Mouse (Mus musculus) hindbrain, embryonic 16.5 days (tissue): ENCODE measurements around the gene Ccnjl. TPM values are rescaled to one million over a fixed set of nuclear protein-coding genes. Genes with fewer than 3 reads are reported as not detected.

Source experiments
- ATAC-seq: fragments of 200-750 bp; cut with Nextera tagmentation; 2 replicates; pipeline ENCODE4 v1.8.0; 2017; ENCODE audit warnings: moderate TSS enrichment, moderate library complexity
- H3K27ac ChIP-seq: fragments of 300-500 bp; sonication (generic); 2 replicates; pipeline ENCODE4 v1.5.1; 2014; ENCODE audit warnings: low read depth, mild to moderate bottlenecking, control low read depth, low read length, moderate library complexity
- H3K27me3 ChIP-seq: fragments of 300-500 bp; sonication (generic); replicated peaks from 2 replicates; pipeline ENCODE4 v1.6.1; 2014; ENCODE audit warnings: low read length; ENCODE audit not compliant: control insufficient read depth, insufficient read depth
- H3K36me3 ChIP-seq: fragments of 300-500 bp; sonication (generic); 2 replicates; pipeline ENCODE4 v1.6.1; 2014; ENCODE audit warnings: mild to moderate bottlenecking, low read length, moderate library complexity, mixed read lengths; ENCODE audit not compliant: control insufficient read depth, insufficient read depth
- H3K4me1 ChIP-seq: fragments of 300-500 bp; sonication (generic); 2 replicates; pipeline ENCODE4 v1.6.1; 2014; ENCODE audit warnings: low read depth, low read length; ENCODE audit not compliant: control insufficient read depth, insufficient read depth
- H3K4me2 ChIP-seq: fragments of 300-500 bp; sonication (generic); 2 replicates; pipeline ENCODE4 v1.6.1; 2014; ENCODE audit warnings: mild to moderate bottlenecking, low read length, control low read depth, moderate library complexity
- H3K4me3 ChIP-seq: fragments of 300-500 bp; sonication (generic); 2 replicates; pipeline ENCODE4 v1.5.1; 2014; ENCODE audit warnings: mild to moderate bottlenecking, low read length, control low read depth, moderate library complexity
- H3K9ac ChIP-seq: fragments of 300-500 bp; sonication (generic); 2 replicates; pipeline ENCODE4 v1.6.1; 2014; ENCODE audit warnings: low read depth, mild to moderate bottlenecking, control low read depth, low read length, moderate library complexity
- H3K9me3 ChIP-seq: fragments of 300-500 bp; sonication (generic); 2 replicates; pipeline ENCODE4 v1.6.1; 2014; ENCODE audit warnings: mild to moderate bottlenecking, low read length, moderate library complexity; ENCODE audit not compliant: control insufficient read depth
- WGBS: fragments of 180-500 bp; shearing (Covaris S2); extraction: QIAGEN DNeasy Blood & Tissue Kit; methylation state at CpG from one replicate; pipeline ENCODE4 v1.1.7; 2014; 5-methylcytosine and 5-hydroxymethylcytosine counted together
- polyA plus RNA-seq: library from polyadenylated mRNA; unstranded; fragments of >200 nt; fragmentation: Nextera tagmentation; extraction: Ambion mirVana; gene quantifications from 2 replicates; pipeline ENCODE4 v1.2.1, GENCODE M21; 2015

Ccnjl gene
- polyA plus RNA-seq, 1 experiment from 2014 or later = 7.1 TPM

DNA sequence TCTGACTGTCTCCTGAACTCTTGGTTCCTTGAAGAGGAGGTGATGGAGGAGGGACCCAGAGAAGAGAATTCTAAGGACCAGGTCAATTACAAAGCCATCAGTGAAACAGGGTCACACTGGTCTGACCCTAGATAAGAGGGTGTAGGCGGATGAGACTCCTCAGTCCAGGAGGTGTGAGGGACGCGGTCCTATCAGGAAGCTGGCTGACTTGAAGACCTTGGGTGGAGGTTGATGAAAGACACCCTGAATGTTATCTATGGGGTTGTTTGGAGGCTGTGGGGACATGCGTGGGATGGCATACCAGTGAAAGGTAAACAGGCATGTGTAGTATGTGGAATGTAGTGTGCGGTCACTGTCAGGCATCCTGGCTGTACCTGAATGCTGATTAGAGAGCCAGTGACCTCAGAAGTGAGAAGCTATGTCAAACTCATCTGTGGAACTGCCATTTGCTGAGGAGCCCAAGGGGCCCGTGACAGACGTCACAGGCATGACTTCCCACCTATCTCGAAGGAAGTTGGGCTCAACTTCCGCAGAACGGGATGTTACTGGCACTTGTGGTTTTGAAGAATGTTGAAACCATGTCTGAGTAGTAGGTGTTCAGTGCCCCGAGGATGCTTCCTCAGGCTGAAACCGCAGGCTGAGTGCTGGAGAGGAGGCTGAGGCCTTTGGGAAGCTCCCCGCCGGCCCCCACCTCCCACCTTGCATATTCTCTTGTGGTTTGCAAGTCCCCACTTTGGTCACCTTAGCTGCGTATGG lies 15.3 kb downstream of the Ccnjl start:
- no peak overlapping the region for H3K4me2 ChIP-seq
- peaks cover 14% of the 10 kb centered on the region for H3K4me1 ChIP-seq
- H3K27ac ChIP-seq = no peak overlapping the region
- 91% methylated on average over 15 of the region's 15 CpGs for WGBS
- no peaks in the 10 kb centered on the region for H3K27me3 ChIP-seq
- no peak overlapping the region for H3K9ac ChIP-seq
- H3K4me3 ChIP-seq = no peak overlapping the region
- H3K36me3 ChIP-seq = no peaks in the 10 kb centered on the region
- no peaks in the 10 kb centered on the region for H3K9me3 ChIP-seq
- ATAC-seq = no peak

DNA sequence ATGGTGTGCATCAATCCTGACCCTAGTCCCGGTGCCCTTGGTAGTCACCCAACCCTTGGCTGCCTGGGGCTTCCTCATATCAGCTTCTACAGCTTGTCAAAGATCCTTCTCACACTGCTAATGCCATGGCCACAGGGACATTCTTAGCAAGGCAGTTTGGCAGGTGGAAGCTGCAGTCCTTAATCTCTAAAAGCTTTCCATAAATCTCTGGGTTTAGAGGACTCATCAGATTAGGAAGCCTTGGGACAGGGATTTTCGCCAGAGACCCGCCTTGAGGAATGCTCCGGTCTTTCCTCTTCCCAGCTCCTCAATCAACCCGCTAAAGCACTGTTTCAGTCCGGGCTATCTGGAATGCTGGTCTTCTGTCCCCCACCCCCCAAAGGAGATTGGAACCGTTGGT lies 16.2 kb downstream of the Ccnjl start:
- Histone ChIP-seq H3K4me2 (no peak overlapping the region), H3K9ac (no peak overlapping the region), H3K27me3 (no peaks in the 10 kb centered on the region), H3K27ac (no peak overlapping the region), H3K4me3 (no peak overlapping the region), H3K9me3 (no peaks in the 10 kb centered on the region), H3K4me1 (peaks cover 21% of the 10 kb centered on the region), H3K36me3 (no peaks in the 10 kb centered on the region)
- ATAC-seq = no peak
- WGBS = 95% methylated on average over 7 of the region's 7 CpGs

DNA sequence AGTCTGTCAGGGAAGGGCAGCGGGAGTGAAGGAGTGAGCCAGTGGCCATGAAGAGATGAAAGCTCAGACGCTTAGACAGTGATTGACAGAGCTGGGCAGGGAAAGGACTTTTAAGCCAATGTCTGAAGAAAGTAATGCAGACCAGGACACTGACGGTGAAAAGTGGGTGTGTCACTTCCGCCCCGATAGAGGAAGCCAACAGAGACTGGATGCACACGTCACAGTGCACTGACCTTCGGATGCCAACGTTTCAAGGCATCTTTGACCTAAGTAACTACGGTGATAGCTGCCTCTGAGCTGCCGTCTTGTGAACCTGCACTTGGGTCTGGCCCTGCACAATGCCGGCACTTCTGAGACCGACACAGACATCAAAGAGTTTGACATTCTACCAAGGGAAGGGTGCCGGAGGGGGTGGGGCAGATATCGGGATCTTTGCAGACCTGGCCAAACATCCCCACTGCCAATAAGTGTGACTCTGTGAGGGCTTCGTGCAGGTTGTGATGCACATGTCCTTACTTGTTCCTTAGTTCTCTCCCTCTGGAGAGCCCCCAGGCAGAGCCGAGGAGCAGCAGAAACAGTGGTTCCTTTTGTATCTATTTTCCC lies 17.4 kb downstream of the Ccnjl start:
- WGBS = 55% methylated on average over 16 of the region's 16 CpGs
- Histone ChIP-seq H3K27me3 (no peaks in the 10 kb centered on the region), H3K9me3 (no peaks in the 10 kb centered on the region), H3K36me3 (no peaks in the 10 kb centered on the region), H3K4me3 (no peak overlapping the region), H3K4me1 (peaks cover 21% of the 10 kb centered on the region), H3K9ac (no peak overlapping the region), H3K27ac (no peak overlapping the region), H3K4me2 (no peak overlapping the region)
- ATAC-seq = no peak

DNA sequence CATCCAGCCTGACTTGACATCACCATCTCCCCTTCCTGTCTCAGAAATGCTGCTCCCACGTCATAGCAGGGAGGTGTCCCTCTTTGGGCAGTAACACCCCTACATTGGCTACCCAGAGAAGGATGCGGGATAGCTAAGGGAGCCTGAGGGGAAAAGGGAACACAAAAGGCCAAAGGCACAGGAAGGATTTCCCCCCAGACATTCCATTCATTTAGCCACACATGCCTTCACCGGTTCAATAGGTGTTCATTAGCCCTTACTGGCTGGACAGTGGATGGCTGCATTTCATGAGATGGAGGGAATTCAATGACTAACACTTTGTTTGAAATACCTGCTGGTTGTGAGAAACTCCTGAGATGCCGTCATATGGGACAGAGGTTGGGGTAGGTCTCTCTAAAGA lies 18.1 kb downstream of the Ccnjl start:
- Histone ChIP-seq H3K27ac (no peak overlapping the region), H3K9ac (no peak overlapping the region), H3K4me3 (no peak overlapping the region), H3K4me2 (no peak overlapping the region), H3K4me1 (peaks cover 21% of the 10 kb centered on the region), H3K27me3 (no peaks in the 10 kb centered on the region), H3K36me3 (no peaks in the 10 kb centered on the region), H3K9me3 (no peaks in the 10 kb centered on the region)
- WGBS = 50% methylated on average over 4 of the region's 4 CpGs
- no peak for ATAC-seq

DNA sequence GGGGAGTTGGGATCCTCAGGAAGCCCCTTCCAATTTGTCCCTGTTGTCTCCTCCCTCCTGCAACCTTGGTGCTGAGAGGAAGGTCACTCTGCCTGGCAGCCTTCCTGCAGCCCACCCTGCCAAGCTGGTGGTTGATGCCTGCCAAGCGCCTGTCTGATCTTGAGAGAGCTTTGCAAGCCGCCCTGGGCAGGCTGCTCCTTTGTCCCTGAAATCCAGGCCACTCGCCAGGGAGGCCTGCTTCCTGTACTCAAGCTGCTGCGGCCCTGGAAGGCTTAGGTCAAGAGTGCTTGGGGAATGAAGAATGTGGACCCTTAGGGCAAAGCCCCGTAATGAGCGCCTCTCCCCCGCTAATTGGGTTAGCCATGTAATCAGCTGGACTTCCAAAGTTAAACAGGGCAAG lies 19.6 kb downstream of the Ccnjl start:
- H3K9me3 ChIP-seq = no peaks in the 10 kb centered on the region
- peaks cover 21% of the 10 kb centered on the region for H3K4me1 ChIP-seq
- H3K9ac ChIP-seq = no peak overlapping the region
- peak overlapping the region; percentile 42; the same call in 1 of the 2 replicates for H3K27ac ChIP-seq
- H3K4me2 ChIP-seq = no peak overlapping the region
- no peak overlapping the region for H3K4me3 ChIP-seq
- no peaks in the 10 kb centered on the region for H3K27me3 ChIP-seq
- H3K36me3 ChIP-seq = no peaks in the 10 kb centered on the region
- WGBS = 22% methylated on average over 7 of the region's 7 CpGs
- peak; percentile 89 for ATAC-seq

DNA sequence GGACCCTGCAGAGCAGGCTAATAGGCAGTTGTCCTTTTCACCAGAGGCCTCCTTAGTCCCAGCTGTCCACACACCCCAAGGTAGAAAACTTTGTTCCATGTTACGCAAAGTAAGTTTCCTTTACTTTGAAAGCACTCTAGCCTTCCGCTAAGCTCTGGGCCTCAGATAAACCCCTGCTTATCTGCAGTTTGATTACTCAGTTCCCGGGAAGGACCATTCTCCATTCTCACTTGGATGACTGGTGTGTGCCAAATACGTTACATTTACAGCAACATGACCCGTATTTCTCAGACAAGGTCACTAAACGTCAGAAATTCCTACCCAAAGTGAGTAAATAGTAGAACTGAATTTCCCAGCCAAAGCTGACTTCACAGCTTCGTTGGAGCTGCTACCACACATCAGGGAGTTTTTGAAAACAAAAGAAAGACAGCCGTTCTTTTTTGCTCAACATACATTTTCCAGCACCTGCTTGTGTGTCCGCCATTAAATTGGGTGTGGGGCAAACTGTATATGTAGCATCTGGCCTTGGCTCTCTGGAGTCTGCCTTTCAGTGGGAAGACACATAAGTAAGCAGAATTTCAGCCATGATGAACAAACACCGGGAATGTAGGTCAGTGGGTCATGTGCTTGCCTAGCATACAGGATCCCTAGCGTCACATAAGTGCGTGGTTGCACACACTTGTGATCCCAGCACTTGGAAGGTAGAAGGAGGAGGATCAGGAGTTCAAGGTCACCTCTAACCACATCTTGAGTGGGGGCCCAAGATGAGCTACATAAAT lies 20.3 kb downstream of the Ccnjl start:
- no peaks in the 10 kb centered on the region for H3K27me3 ChIP-seq
- 65% methylated on average over 12 of the region's 12 CpGs for WGBS
- H3K4me1 ChIP-seq = peaks cover 21% of the 10 kb centered on the region
- no peak overlapping the region for H3K4me2 ChIP-seq
- H3K27ac ChIP-seq = no peak overlapping the region
- no peak; the same call in 1 of the 2 replicates for ATAC-seq
- no peaks in the 10 kb centered on the region for H3K9me3 ChIP-seq
- H3K9ac ChIP-seq = no peak overlapping the region
- no peaks in the 10 kb centered on the region for H3K36me3 ChIP-seq
- H3K4me3 ChIP-seq = no peak overlapping the region

DNA sequence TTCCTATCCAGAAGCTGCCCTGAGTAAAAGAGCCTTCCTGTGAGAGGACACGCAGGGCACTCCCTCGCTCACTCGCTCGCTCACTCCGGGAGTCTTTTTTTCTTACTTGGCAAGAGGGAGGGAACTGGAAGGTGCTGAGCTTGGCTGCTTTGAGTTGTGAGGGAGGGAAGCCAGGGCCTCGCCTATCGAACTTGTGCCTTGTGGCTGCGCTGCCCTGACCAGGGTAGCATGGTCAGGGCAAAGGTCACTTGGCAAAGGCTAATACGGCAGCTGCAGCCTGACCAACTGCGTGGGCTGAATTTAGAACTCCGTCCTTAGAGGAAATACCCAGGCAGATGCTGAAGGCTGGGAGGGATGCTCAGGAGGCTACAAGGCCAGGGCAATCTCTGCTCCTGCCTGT lies 21.1 kb downstream of the Ccnjl start:
- ATAC-seq = peak; percentile 15; the same call in 1 of the 2 replicates
- Histone ChIP-seq H3K27ac (no peak overlapping the region), H3K27me3 (no peaks in the 10 kb centered on the region), H3K4me3 (no peak overlapping the region), H3K36me3 (no peaks in the 10 kb centered on the region), H3K9ac (0 out of 2 replicates have a peak overlapping the region, but pooled peaks have one; percentile 21), H3K4me1 (peaks cover 21% of the 10 kb centered on the region), H3K9me3 (no peaks in the 10 kb centered on the region), H3K4me2 (no peak overlapping the region)
- WGBS = 38% methylated on average over 11 of the region's 11 CpGs

DNA sequence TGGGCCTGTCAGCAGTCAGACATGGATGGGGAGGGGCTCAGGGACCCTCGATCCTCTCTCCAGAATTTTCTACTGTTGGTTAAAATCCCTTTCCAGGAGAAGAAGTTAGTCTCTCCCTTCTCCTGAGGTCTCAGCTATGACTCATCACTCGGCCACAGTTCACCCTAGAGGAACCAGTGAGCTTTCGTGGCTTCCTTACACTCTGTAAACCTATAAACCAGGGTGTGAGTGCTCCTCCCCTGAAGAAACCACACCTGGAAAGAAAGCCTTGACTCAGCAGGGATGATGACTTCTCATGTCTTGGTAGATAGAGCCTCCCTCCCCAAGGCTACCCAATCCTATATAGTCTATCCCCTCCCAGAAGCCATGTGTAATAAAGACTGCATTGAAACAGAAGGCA lies 23.2 kb downstream of the Ccnjl start:
- Histone ChIP-seq H3K9me3 (no peaks in the 10 kb centered on the region), H3K4me1 (peaks cover 21% of the 10 kb centered on the region), H3K4me3 (no peak overlapping the region), H3K36me3 (no peaks in the 10 kb centered on the region), H3K4me2 (no peak overlapping the region), H3K27me3 (no peaks in the 10 kb centered on the region), H3K27ac (no peak overlapping the region), H3K9ac (no peak overlapping the region)
- no peak for ATAC-seq
- 90% methylated on average over 3 of the region's 3 CpGs for WGBS

DNA sequence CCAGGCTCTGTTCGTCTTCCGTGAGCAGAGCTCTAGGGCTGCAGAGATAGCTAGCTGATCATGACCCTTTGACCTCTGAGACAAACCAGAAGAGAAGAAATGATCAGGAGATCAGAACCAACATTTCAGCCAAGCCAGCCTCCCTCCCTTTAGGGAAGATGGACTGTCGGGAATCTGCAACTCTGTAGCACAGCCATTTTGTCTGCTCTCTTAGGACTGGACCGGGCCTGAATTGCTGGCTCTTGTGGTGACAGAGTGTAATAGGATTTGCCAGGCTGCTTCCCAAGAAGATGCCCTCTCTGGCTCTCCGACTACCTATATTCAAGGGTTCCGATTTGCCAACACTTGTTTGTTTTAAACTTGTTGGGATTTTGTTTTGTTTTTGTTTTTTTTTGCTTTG lies 24.1 kb downstream of the Ccnjl start:
- no peak overlapping the region for H3K4me3 ChIP-seq
- no peak overlapping the region for H3K4me2 ChIP-seq
- no peaks in the 10 kb centered on the region for H3K27me3 ChIP-seq
- H3K9ac ChIP-seq = no peak overlapping the region
- ATAC-seq = no peak
- peaks cover 21% of the 10 kb centered on the region for H3K4me1 ChIP-seq
- H3K27ac ChIP-seq = no peak overlapping the region
- WGBS = 81% methylated on average over 6 of the region's 6 CpGs
- no peaks in the 10 kb centered on the region for H3K36me3 ChIP-seq
- H3K9me3 ChIP-seq = no peaks in the 10 kb centered on the region
